In genomic region chr9:31126079-31126478, GRCm38 (mm10) we compare ENCODE assay signal across 16 mouse cellular contexts. TPM values are rescaled to one million over a fixed set of nuclear protein-coding genes. Genes with fewer than 3 reads are reported as not detected.
DNase-seq lines count a peak whose midpoint lies in the region.
"Had no signal": no experiment of that assay in that cellular context is flagged by ENCODE, and none has a peak within 500 bp of the region (broad histone marks: within the 10 kb centered on the region; RNA-seq: fewer than 3 reads in every experiment).

No protein-coding gene starts in this region.

- peak; percentile 19 to 44 for DNase-seq in adrenal gland, postnatal 36 days
- no peak for DNase-seq in adrenal gland, postnatal 10 days
- DNase-seq in 3T3-L1 (ENCODE audit: low read depth, low spot score), result peak; percentile 46
- DNase-seq in brain, adult 2 months (ENCODE audit: low read depth, low spot score), result peak; percentile 28
- DNase-seq in layer of hippocampus, adult 9-10 months (ENCODE audit: low spot score), result no peak
- no peak for DNase-seq in layer of hippocampus, adult 18-20 months (ENCODE audit: low spot score in 2 of 2)
- DNase-seq: adrenal gland, postnatal 25 days; B cell, adult 2 months; cerebellum, adult 11-12 months; cerebellum, adult 9-10 months; gastrocnemius, postnatal 25 days; heart, adult 18-20 months; heart, postnatal 10 days; heart, postnatal 36 days; kidney, adult 18-20 months had no signal

RNA-seq across cellular contexts. Expression of gene St14, which starts 5.6 kb away (rescaled TPM):
- total RNA-seq in adrenal gland, postnatal 36 days (2021), result under 1 TPM; 0.43 to 0.99 TPM
- under 1 TPM; 0.75 to 0.82 TPM for total RNA-seq in adrenal gland, postnatal 10 days (2021)
- 1 to 10 TPM; 1.1 to 1.5 TPM for total RNA-seq in layer of hippocampus, adult 18-20 months (2021)
- total RNA-seq: gastrocnemius, adult 8-10 months had no signal

Comparison
In these comparisons a context has a peak if more than half of its experiments do, and no peak if none do; other contexts are left out.
1. DNase-seq: peak in adrenal gland, postnatal 36 days (2 of 2), 3T3-L1 (single experiment) and brain, adult 2 months (single experiment); none in adrenal gland, postnatal 10 days (single experiment), layer of hippocampus, adult 9-10 months (single experiment) and layer of hippocampus, adult 18-20 months (0 of 2).